Mouse (Mus musculus): Measurements from ENCODE around the gene Tpcn1. TPM values are rescaled to one million over a fixed set of nuclear protein-coding genes. Genes with fewer than 3 reads are reported as not detected.

Tpcn1 gene
- polyA plus RNA-seq, 1 experiment from 2014 or later = 15.6 TPM

DNA sequence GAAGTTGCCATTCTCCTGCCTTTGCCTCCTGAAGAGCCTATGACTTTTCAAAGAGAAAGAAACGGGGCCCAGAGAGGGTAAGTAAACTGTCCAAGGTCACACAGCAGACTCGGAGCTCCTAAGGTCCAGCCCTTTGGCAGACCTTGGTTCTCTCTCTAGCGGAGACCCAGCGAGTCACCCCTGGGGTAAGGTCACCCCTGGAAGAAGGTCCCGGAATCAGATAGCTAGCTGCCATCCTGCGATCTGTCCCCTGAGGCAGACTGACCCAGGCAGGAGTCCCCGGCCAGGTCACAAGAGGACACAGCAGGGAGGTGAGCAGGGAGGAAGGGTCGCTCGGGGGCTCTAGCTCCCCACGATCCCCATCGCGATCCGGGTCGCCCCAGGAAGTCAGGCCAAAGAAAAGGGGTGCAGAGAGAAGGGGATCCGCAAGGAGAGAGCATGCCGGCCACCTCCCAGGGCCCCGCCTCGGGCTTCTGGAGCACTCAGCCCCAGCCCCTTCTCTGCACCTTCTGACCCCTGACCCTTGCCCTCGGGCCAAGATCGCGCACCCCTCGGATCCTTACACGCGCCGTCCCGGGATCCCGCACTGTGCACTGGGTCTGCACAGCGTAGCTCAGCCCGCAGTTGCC lies 419 bp downstream of the Tpcn1 start:
- Histone ChIP-seq H3K27me3 (peaks cover 17% of the 10 kb centered on the region), H3K4me3 (replicated peaks) (peak overlapping the region; percentile 76), H3K9me3 (no peaks in the 10 kb centered on the region), H3K36me3 (peaks cover 14% of the 10 kb centered on the region), H3K9ac (replicated peaks) (peak overlapping the region; percentile 89), H3K4me1 (replicated peaks) (peaks cover 33% of the 10 kb centered on the region), H3K4me2 (replicated peaks) (peak overlapping the region; percentile 95), H3K27ac (peak overlapping the region; percentile 67; the same call in 1 of the 2 replicates)
- no peak; the same call in 1 of the 2 replicates for ATAC-seq
- WGBS = 2% methylated on average over 27 of the region's 29 CpGs

GRCm38 (mm10) chr5:120587616-120587926 lies 902 bp downstream of the Tpcn1 start:
- peaks cover 18% of the 10 kb centered on the region for H3K36me3 ChIP-seq
- H3K4me3 ChIP-seq (replicated peaks) = peak overlapping the region; percentile 76
- peak overlapping the region; percentile 89 for H3K9ac ChIP-seq (replicated peaks)
- H3K27ac ChIP-seq = no peak overlapping the region
- 36% methylated on average over 9 of the region's 9 CpGs for WGBS
- no peak for ATAC-seq
- H3K4me2 ChIP-seq (replicated peaks) = peak overlapping the region; percentile 95
- peaks cover 17% of the 10 kb centered on the region for H3K27me3 ChIP-seq
- H3K9me3 ChIP-seq = no peaks in the 10 kb centered on the region
- H3K4me1 ChIP-seq (replicated peaks) = peaks cover 33% of the 10 kb centered on the region

DNA sequence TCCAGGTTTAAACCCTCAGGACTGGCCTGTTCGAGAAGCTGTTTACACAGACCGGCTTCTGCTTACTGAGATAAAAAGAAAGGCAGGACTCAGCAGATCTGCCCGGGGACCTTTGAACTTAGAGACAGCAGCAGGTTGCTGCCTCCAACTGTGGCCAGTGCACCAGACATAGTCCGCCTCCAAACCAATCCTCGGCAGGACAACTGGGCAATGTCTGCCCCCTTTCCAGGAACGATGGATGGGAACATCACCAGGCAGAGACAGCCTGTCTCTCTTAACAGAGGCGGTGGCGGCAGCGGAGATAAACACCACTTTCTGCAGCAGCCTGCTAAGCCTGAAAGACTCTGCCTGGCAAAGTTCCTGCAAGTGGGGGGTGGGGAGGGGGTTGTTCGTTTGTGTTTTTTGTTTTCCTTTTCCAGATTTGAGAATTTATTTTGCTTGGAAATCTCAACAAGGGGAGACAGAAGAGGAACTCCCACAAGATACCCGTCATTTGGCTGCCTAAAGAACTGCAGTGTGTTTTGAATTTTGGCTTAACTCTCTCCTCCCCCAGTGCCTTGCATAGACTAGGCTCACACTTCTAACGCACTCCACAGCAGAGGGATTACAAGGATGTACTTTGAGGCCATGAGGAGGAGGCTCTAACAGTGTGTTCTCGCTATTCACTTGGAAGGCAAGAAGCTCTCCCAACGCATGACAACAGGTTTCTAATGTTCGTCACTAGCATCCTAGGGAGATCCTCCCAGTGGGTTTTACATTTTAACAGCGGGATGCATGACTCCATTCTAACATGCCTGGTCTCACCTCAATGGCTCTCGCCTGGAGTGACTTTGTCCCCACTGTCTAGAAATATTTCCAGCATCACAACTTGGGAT lies 1.5 kb downstream of the Tpcn1 start:
- peak overlapping the region; percentile 89 for H3K9ac ChIP-seq (replicated peaks)
- no peak for ATAC-seq
- peak overlapping the region; percentile 76 for H3K4me3 ChIP-seq (replicated peaks)
- peak overlapping the region; percentile 39; the same call in 1 of the 2 replicates for H3K27ac ChIP-seq
- peaks cover 33% of the 10 kb centered on the region for H3K4me1 ChIP-seq (replicated peaks)
- 9% methylated on average over 17 of the region's 17 CpGs for WGBS
- H3K9me3 ChIP-seq = no peaks in the 10 kb centered on the region
- peaks cover 17% of the 10 kb centered on the region for H3K27me3 ChIP-seq
- H3K4me2 ChIP-seq (replicated peaks) = peak overlapping the region; percentile 95
- peaks cover 18% of the 10 kb centered on the region for H3K36me3 ChIP-seq

DNA sequence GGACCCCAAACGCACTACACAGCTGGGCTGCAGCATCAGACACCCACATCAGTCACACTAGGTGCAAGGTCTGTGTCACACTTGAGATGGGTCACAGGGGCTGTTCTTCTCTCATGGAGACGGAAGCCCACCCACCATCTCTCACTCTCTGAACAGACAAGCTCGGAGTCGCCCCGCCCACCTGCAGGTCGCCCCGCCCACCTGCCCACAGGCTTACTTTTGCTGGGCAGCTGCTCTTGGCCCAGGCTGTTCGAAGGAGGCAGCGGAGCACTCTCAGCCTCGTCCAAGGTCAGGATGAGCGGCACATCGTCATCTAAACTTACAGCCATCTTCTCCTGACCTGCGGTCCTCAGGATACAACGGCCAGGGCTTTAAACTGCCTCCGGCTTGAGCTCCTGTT lies 3.5 kb downstream of the Tpcn1 start:
- H3K9ac ChIP-seq (replicated peaks) = no peak overlapping the region
- 41% methylated on average over 15 of the region's 15 CpGs for WGBS
- no peak for ATAC-seq

DNA sequence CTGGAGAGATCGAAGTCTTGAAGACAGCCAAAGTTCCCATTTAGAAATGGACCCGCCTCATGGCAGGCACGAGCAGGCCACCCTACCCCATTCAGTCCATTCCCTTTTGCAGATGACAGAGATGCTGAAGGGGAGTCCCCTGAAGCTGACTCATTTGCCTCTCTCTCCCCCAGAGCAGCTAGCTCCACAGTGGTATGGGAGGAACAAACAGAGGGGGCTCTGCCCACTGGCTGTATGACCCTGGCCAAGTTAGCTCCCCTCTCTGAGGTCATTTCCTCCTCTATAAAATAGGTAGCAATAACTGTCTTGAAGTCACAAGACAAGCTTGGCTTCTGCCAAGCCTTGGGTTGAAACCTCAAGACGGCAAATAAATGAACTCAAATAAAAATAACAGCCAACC lies 5.0 kb downstream of the Tpcn1 start:
- H3K4me3 ChIP-seq (replicated peaks) = no peak overlapping the region
- H3K27ac ChIP-seq = no peak overlapping the region
- no peak for ATAC-seq
- peaks cover 17% of the 10 kb centered on the region for H3K27me3 ChIP-seq
- 97% methylated on average over 4 of the region's 4 CpGs for WGBS
- no peak overlapping the region for H3K4me2 ChIP-seq (replicated peaks)
- H3K4me1 ChIP-seq (replicated peaks) = peaks cover 47% of the 10 kb centered on the region
- no peaks in the 10 kb centered on the region for H3K9me3 ChIP-seq
- H3K9ac ChIP-seq (replicated peaks) = no peak overlapping the region
- peaks cover 24% of the 10 kb centered on the region for H3K36me3 ChIP-seq

More for the DNA sequence above, 3.5 kb downstream of the Tpcn1 start:
- Histone ChIP-seq H3K9me3 (no peaks in the 10 kb centered on the region), H3K4me1 (replicated peaks) (peaks cover 37% of the 10 kb centered on the region), H3K27me3 (peaks cover 17% of the 10 kb centered on the region), H3K36me3 (peaks cover 24% of the 10 kb centered on the region), H3K4me3 (replicated peaks) (no peak overlapping the region), H3K27ac (no peak overlapping the region), H3K4me2 (replicated peaks) (no peak overlapping the region)

DNA sequence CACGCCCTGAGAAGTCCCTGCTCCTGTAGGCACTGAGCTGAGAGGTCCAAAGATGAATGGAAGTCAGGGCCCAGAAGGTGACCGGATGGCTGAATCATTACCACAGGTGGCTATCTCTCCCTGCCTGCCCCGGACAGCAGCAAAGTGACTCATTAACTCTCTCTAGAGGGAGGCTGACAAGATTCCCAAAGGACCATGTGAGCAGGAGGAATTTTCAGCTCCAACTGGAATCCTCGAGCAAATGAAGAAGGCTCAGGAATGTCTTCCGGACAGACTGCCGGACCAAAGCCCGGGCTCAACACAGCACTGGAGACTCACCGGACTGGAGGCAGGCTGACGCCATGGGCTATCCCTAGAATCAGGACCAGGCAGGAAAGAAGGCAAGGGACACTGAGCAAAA lies 6.5 kb downstream of the Tpcn1 start:
- WGBS = 87% methylated on average over 9 of the region's 9 CpGs
- no peak for ATAC-seq
- Histone ChIP-seq H3K9me3 (no peaks in the 10 kb centered on the region), H3K4me3 (replicated peaks) (no peak overlapping the region), H3K4me1 (replicated peaks) (peaks cover 41% of the 10 kb centered on the region), H3K36me3 (peaks cover 24% of the 10 kb centered on the region), H3K4me2 (replicated peaks) (no peak overlapping the region), H3K27me3 (peaks cover 10% of the 10 kb centered on the region; the same call in 1 of the 2 replicates), H3K27ac (no peak overlapping the region), H3K9ac (replicated peaks) (no peak overlapping the region)

- Histone ChIP-seq H3K9ac (replicated peaks) (no peak overlapping the region), H3K4me1 (replicated peaks) (peaks cover 30% of the 10 kb centered on the region), H3K27ac (peak overlapping the region; percentile 51; the same call in 1 of the 2 replicates), H3K27me3 (no peaks in the 10 kb centered on the region), H3K4me3 (replicated peaks) (no peak overlapping the region), H3K9me3 (no peaks in the 10 kb centered on the region), H3K4me2 (replicated peaks) (no peak overlapping the region), H3K36me3 (peaks cover 24% of the 10 kb centered on the region)
- peak; percentile 48; the same call in 1 of the 2 replicates for ATAC-seq
- 84% methylated on average over 26 of the region's 26 CpGs for whole genome bisulfite sequencing
Measured at GRCm38 (mm10) chr5:120579898-120580626, 8.4 kb downstream of the Tpcn1 start.

DNA sequence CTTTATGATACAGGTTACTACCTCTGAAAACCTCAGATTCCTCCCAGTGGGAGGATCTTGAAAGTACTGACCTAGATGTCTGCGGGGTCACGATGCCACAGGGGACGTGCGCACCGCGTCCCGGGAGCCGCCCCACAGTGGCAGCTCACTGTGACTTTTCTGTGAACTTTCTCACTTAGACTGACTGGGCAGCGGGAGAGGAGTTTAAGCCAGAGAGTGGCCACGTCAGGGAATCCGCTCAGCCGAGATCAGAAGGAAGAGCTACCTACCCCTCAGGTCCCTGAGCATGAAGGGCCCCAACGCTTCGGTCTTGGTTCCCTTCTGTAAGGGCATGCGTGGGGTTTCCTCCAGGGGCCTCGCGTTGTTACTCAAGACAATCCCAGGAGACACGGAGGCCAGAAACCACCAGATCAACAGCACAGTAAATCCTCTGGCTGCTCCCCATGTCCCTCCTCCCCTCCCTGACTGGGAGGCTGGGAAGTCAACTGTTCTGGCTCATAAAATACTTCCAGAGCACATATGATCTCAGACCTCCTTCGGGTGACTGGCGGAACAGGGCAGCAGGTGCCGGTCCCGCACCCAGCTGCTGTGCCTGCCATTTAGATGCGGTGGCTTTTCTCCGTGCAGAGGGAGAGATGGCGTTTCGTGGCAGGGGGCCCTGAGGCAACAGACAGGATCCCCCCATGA lies 9.1 kb downstream of the Tpcn1 start:
- Histone ChIP-seq H3K27ac (peak overlapping the region; percentile 51), H3K4me2 (replicated peaks) (no peak overlapping the region)
- ATAC-seq = peak; percentile 53; the same call in 1 of the 2 replicates

DNA sequence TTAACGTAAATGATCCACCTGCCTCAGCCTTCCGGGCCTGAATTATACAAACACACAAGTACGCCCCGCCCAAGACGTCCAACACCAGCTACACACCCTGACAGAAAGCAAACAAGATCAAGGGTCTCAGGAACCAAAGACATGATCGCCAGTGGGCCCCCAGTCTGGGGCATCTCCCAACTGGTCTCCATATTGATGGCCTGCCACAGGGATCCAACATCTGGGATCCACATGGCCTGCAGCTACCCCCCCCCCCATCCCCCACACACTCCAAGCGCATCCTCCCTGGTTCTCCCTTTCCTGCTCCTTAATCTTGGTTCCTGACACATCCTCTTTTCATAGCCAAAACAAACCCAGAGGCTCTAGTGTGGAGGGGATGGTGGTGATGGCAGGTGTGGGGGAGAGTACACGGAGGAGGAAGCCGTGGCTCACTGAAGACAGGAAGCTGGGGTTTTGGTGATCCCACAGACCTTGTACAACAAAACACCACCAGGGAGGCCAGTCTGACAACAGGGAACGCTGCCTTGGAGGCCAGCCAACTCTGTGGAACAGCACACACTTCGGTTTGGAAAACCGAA lies 9.9 kb downstream of the Tpcn1 start:
- Histone ChIP-seq H3K4me3 (replicated peaks) (no peak overlapping the region), H3K4me1 (replicated peaks) (peaks cover 25% of the 10 kb centered on the region), H3K9me3 (no peaks in the 10 kb centered on the region), H3K27ac (peak overlapping the region; percentile 51; the same call in 1 of the 2 replicates), H3K27me3 (no peaks in the 10 kb centered on the region), H3K9ac (replicated peaks) (no peak overlapping the region; the same call in 1 of the 2 replicates), H3K4me2 (replicated peaks) (no peak overlapping the region), H3K36me3 (peaks cover 14% of the 10 kb centered on the region)
- 71% methylated on average over 12 of the region's 12 CpGs for WGBS
- no peak for ATAC-seq

More for the DNA sequence above, 9.1 kb downstream of the Tpcn1 start:
- no peaks in the 10 kb centered on the region for H3K9me3 ChIP-seq
- no peaks in the 10 kb centered on the region for H3K27me3 ChIP-seq
- peaks cover 25% of the 10 kb centered on the region for H3K4me1 ChIP-seq (replicated peaks)
- H3K9ac ChIP-seq (replicated peaks) = no peak overlapping the region
- H3K36me3 ChIP-seq = peaks cover 19% of the 10 kb centered on the region
- no peak overlapping the region for H3K4me3 ChIP-seq (replicated peaks)
- WGBS = 72% methylated on average over 26 of the region's 26 CpGs

DNA sequence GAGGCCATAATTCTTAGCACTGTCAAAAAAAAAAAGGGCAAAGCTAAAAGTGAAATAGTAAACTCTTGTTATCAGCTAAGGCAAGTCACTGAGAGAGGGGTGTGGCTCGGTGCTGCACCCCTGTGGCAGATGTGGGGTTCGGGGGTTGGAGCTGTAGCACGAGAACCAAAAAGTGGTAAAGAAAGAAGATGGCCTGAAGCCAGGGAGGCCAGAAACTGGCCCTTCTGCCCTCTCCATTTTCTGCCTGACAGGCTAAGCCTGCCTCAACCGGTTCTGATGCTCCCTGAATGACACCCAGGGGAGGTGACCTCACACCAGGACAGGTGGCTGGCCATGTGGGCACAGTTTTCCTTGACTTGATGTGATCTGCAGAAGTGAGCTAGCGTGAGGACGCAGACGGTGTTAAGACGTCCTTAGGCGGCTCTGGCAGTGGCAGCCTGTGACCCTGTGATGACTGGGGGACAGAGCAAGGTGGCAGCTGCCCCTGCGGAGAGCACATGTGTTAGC lies 10.5 kb downstream of the Tpcn1 start:
- H3K4me1 ChIP-seq (replicated peaks) = peaks cover 25% of the 10 kb centered on the region
- H3K36me3 ChIP-seq = peaks cover 9% of the 10 kb centered on the region
- 64% methylated on average over 10 of the region's 10 CpGs for WGBS
- H3K27ac ChIP-seq = no peak overlapping the region
- H3K9ac ChIP-seq (replicated peaks) = no peak overlapping the region
- H3K27me3 ChIP-seq = no peaks in the 10 kb centered on the region
- ATAC-seq = no peak
- no peak overlapping the region for H3K4me3 ChIP-seq (replicated peaks)
- no peak overlapping the region for H3K4me2 ChIP-seq (replicated peaks)
- no peaks in the 10 kb centered on the region for H3K9me3 ChIP-seq

DNA sequence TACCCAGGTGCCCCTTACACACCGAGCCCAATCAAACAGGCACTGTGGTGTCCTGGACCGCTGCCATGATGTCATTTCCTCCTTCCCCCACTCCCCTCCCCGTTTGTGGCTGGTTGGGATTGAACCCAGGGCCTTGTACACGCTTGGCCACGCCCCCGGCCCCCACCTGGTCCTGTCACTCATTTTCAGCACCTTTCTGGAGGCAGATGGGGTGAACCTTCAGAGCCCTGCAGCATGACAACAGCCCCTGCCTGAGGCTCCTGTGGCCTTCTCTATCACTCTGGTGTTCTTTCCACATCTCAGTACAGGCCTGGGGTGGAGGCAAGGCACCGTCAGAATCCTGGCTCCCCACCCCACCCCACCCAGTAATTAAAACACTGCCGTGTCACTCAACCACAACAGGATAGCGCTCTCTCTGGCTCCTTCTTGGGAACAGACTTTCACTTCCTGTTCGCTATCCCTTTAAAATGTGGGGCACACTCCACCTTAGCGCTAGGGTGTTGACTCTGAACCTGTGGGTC lies 11.6 kb downstream of the Tpcn1 start:
- Histone ChIP-seq H3K9me3 (no peaks in the 10 kb centered on the region), H3K36me3 (peaks cover 6% of the 10 kb centered on the region), H3K4me2 (replicated peaks) (no peak overlapping the region), H3K4me1 (replicated peaks) (peaks cover 29% of the 10 kb centered on the region), H3K9ac (replicated peaks) (no peak overlapping the region), H3K27me3 (no peaks in the 10 kb centered on the region), H3K4me3 (replicated peaks) (no peak overlapping the region), H3K27ac (no peak overlapping the region)
- no peak for ATAC-seq
- 87% methylated on average over 11 of the region's 11 CpGs for WGBS
